Mouse (Mus musculus) heart, adult 9 months (tissue): ENCODE results near the gene Filip1.

Source experiments
- DNase-seq, 2 experiments: peaks; one replicate each; pipeline ENCODE4 v3.0.0; 2022; ENCODE audit warnings: low spot score in 2 of 2

Gene Filip1

GRCm38 (mm10) chr9:79766991-79767545 is 245.6 kb downstream of the Filip1 start:
- no peak for DNase-seq

GRCm38 (mm10) chr9:79765329-79765728 is 247.3 kb downstream of the Filip1 start:
- DNase-seq: no peak
